Mouse (Mus musculus): ENCODE measurements around the gene Ybx3. TPM values are rescaled to one million over a fixed set of nuclear protein-coding genes. Genes with fewer than 3 reads are reported as not detected.

Ybx3 gene
- polyA plus RNA-seq, 1 experiment from 2014 or later = 43.4 TPM

DNA sequence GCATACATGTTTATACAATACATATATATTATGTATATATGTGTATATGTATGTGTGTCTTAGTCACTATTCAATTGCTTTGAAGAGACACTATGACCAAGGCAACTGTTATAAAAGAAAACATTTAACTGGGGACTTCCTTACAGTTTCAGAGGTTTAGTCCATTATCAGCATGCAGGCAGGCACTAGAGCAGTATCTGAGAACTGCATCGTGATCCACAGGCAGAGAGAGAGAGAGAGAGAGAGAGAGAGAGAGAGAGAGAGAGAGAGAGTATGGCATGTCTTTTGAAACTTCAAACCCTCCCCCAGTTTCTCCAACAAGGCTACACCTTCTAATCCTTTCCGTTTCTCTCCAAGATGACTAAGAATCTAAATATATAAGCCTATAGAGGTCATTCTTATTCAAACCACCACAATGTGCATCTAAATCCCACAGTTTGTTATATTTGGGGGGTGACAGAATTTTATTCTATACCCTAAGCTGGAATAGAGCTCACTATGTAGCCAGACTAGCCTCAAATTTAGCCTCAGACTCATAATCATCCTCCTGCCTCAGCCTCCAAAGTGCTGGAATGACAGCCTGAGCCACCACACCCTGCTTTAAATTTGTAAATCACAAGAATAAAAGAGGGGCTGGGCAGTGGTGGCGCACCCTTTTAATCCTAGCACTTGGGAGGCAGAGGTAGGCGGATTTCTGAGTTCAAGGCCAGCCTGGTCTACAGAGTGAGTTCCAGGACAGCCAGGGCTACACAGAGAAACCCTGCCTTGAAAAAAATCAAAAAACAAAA lies 5.8 kb upstream of the Ybx3 start:
- 71% methylated on average over 4 of the region's 4 CpGs for WGBS
- no peak overlapping the region for H3K27ac ChIP-seq (replicated peaks; ENCODE audit: low read depth, low read length)
- H3K4me3 ChIP-seq (ENCODE audit: low read depth, low read length) = no peak overlapping the region
- ATAC-seq (ENCODE audit: insufficient number of reproducible peaks, low FRiP score, low TSS enrichment, low read depth) (no peak), DNase-seq (ENCODE audit: low spot score) (no peak)
- H3K4me1 ChIP-seq (ENCODE audit: control insufficient read depth, insufficient read depth, low read length) = no peaks in the 10 kb centered on the region
- no peaks in the 10 kb centered on the region for H3K27me3 ChIP-seq (ENCODE audit: control insufficient read depth, insufficient read depth, low read length)
- no peak overlapping the region for H3K4me2 ChIP-seq (ENCODE audit: low read depth, severe bottlenecking)
- no peaks in the 10 kb centered on the region for H3K9me3 ChIP-seq (ENCODE audit: control insufficient read depth, low read length)
- no peaks in the 10 kb centered on the region for H3K36me3 ChIP-seq (ENCODE audit: control insufficient read depth, insufficient read depth, low read length)
- no peak overlapping the region for H3K9ac ChIP-seq (ENCODE audit: low read length)

DNA sequence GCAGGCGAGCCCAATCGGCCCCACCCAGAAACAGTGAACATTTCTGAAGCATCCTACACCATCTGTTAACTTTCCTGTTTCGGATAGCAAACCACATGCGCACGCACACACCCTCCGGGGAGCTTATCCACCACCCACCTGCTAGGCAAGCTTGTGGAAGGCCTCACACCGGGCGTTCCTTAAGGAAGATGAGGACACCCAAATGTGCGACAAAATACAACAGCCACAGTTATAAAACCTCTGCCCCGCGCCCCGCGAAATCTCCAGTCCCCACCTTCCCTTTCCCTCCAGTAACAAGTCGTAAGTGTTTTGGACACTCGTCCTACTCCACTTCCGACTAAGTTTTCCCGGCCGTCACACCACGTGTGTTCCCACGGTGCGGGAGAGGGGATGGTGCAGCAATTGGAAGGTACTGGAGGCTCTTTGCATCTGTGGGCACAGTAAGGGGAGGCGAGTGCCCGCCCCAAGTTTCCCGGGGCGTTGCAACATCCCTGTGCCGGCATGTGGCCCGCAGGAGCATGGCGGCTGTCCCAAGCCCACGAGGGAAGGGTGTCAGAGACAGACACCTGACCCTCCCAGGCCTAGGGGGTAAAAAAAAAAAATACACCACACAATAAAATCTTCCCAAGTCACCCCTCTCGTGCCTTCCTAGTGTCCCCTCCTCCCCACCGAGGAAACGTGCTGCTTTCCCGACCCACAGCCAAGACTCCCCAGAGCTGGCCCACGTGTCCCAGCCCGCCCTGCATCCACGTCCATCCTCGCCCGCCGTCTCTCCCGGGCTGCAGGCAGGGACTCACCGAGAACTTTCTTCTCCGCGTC lies 846 bp downstream of the Ybx3 start:
- WGBS = under 1% methylated on average over 39 of the region's 43 CpGs
- Histone ChIP-seq H3K27ac (replicated peaks; ENCODE audit: low read depth, low read length) (peak overlapping the region; percentile 70), H3K9ac (ENCODE audit: low read length) (peak overlapping the region; percentile 88), H3K9me3 (ENCODE audit: control insufficient read depth, low read length) (no peaks in the 10 kb centered on the region), H3K4me1 (ENCODE audit: control insufficient read depth, insufficient read depth, low read length) (0 out of 2 replicates have a peak, but pooled peaks cover 2% of the 10 kb centered on the region), H3K4me3 (ENCODE audit: low read depth, low read length) (peak overlapping the region; percentile 68), H3K4me2 (ENCODE audit: low read depth, severe bottlenecking) (peak overlapping the region; percentile 85), H3K27me3 (ENCODE audit: control insufficient read depth, insufficient read depth, low read length) (no peaks in the 10 kb centered on the region), H3K36me3 (ENCODE audit: control insufficient read depth, insufficient read depth, low read length) (no peaks in the 10 kb centered on the region)
- DNase-seq (ENCODE audit: low spot score) = peak; percentile 70
- ATAC-seq (ENCODE audit: insufficient number of reproducible peaks, low FRiP score, low TSS enrichment, low read depth) = peak; percentile 45; the same call in 1 of the 2 replicates

DNA sequence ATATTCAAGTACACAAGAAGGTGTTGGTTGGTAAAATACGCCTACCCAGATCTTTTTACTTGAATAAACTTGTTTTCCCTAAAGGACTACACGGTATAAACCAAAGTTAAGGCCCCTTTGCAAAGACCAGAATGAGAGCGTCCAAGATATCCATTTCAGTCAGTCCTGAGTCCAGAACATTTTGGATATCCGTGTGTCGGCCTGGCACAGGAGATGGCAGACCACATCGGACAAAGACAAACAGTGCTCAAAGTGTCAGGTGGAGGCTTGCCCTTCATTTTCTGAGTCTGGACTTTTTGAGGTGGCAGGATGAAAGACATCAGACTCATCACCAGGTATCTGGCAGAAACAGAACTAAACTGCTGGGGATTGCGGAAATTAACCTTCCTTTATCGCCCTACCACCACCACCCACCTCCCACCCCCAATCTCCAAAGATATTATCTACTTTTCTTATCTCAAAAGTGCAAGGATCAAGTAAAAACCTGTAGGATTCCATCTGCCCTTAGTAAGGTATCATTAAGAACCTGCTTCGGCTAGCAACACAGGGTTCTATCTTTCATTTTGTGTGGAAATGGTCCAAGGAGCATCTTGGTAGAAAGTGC lies 1.8 kb downstream of the Ybx3 start:
- WGBS = 54% methylated on average over 9 of the region's 9 CpGs
- Histone ChIP-seq H3K27ac (replicated peaks; ENCODE audit: low read depth, low read length) (no peak overlapping the region), H3K27me3 (ENCODE audit: control insufficient read depth, insufficient read depth, low read length) (no peaks in the 10 kb centered on the region), H3K9ac (ENCODE audit: low read length) (no peak overlapping the region), H3K9me3 (ENCODE audit: control insufficient read depth, low read length) (no peaks in the 10 kb centered on the region), H3K4me3 (ENCODE audit: low read depth, low read length) (peak overlapping the region; percentile 68), H3K4me1 (ENCODE audit: control insufficient read depth, insufficient read depth, low read length) (peaks cover 6% of the 10 kb centered on the region; the same call in 1 of the 2 replicates), H3K36me3 (ENCODE audit: control insufficient read depth, insufficient read depth, low read length) (no peaks in the 10 kb centered on the region), H3K4me2 (ENCODE audit: low read depth, severe bottlenecking) (peak overlapping the region; percentile 85)
- ATAC-seq (ENCODE audit: insufficient number of reproducible peaks, low FRiP score, low TSS enrichment, low read depth) = no peak
- DNase-seq (ENCODE audit: low spot score) = no peak

DNA sequence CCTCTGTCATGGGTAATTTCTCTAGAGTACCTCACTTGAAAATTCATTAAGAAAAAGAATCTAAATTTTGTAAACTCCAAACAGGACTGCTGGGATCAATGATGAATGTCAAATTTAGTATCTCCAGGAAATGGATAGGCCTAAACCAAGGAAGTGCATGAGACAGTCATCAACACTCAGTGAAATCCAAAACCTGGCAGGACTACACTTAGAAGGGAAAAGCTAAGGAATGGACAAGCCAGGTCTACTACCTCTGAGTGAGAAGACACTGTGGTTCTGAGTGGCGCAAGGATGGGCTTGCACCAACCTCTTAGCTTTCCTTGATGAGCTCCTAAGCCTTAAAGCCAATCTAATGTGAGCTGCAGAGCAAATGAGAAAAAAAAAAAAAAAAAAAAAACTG lies 2.8 kb downstream of the Ybx3 start:
- no peak overlapping the region for H3K4me3 ChIP-seq (ENCODE audit: low read depth, low read length)
- ATAC-seq (ENCODE audit: insufficient number of reproducible peaks, low FRiP score, low TSS enrichment, low read depth) = no peak
- peaks cover 6% of the 10 kb centered on the region; the same call in 1 of the 2 replicates for H3K4me1 ChIP-seq (ENCODE audit: control insufficient read depth, insufficient read depth, low read length)
- DNase-seq (ENCODE audit: low spot score) = no peak
- whole genome bisulfite sequencing = 82% methylated on average over 1 of the region's 1 CpGs
- H3K4me2 ChIP-seq (ENCODE audit: low read depth, severe bottlenecking) = no peak overlapping the region
- H3K9me3 ChIP-seq (ENCODE audit: control insufficient read depth, low read length) = no peaks in the 10 kb centered on the region
- H3K9ac ChIP-seq (ENCODE audit: low read length) = no peak overlapping the region
- H3K27me3 ChIP-seq (ENCODE audit: control insufficient read depth, insufficient read depth, low read length) = no peaks in the 10 kb centered on the region
- no peaks in the 10 kb centered on the region for H3K36me3 ChIP-seq (ENCODE audit: control insufficient read depth, insufficient read depth, low read length)
- no peak overlapping the region for H3K27ac ChIP-seq (replicated peaks; ENCODE audit: low read depth, low read length)

DNA sequence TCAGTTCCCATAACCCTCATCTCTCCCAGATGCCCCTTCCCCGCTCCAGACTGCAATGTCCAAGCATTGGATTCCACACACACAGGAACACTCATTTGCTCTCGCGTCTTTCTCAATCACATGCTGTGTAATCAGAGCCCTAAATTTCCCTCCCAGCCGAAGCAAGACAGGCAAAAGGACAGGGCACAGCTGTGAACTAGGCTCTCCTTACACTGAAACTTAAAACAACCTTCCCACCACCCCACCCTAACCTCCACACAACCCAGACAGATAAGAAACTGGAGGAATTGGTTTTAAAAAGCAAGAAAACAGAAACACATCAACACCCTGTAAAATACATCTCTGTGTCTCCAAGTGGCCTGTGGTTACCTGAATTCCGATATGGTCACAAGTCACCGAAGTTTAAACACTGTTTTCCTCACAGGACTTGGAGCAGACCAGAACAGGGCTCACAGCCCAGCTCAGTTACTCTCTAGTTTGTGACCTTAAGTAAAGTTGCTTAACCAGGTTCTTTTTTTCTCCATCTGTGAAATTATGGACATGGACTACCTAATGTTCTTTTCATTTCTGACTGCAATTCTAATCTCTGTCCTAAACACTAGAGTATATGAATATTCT lies 4.5 kb downstream of the Ybx3 start:
- no peak for ATAC-seq (ENCODE audit: insufficient number of reproducible peaks, low FRiP score, low TSS enrichment, low read depth)
- no peak overlapping the region for H3K9ac ChIP-seq (ENCODE audit: low read length)
- DNase-seq (ENCODE audit: low spot score) = no peak
- no peak overlapping the region for H3K4me3 ChIP-seq (ENCODE audit: low read depth, low read length)
- no peaks in the 10 kb centered on the region for H3K9me3 ChIP-seq (ENCODE audit: control insufficient read depth, low read length)
- H3K27ac ChIP-seq (replicated peaks; ENCODE audit: low read depth, low read length) = no peak overlapping the region
- H3K36me3 ChIP-seq (ENCODE audit: control insufficient read depth, insufficient read depth, low read length) = no peaks in the 10 kb centered on the region
- WGBS = 40% methylated on average over 6 of the region's 6 CpGs
- no peaks in the 10 kb centered on the region for H3K27me3 ChIP-seq (ENCODE audit: control insufficient read depth, insufficient read depth, low read length)
- peaks cover 6% of the 10 kb centered on the region; the same call in 1 of the 2 replicates for H3K4me1 ChIP-seq (ENCODE audit: control insufficient read depth, insufficient read depth, low read length)
- H3K4me2 ChIP-seq (ENCODE audit: low read depth, severe bottlenecking) = no peak overlapping the region

DNA sequence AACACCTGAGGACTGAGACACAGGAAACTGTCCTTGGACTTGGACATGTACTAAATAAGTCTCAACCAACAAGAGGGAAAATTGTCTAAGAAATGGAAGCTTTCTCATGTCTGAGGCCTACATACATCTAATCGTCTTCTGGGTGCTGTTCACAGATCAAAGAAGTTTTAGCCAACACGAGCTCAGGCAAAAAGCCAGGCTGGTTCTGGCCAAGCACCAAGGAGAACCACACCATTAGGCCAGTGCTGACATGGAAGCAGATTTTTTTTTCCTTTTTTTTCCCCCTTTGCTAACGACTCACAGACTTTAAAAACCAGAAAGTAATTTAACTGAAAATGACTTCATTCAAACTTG lies 5.3 kb downstream of the Ybx3 start:
- Histone ChIP-seq H3K4me1 (ENCODE audit: control insufficient read depth, insufficient read depth, low read length) (peaks cover 6% of the 10 kb centered on the region; the same call in 1 of the 2 replicates), H3K9me3 (ENCODE audit: control insufficient read depth, low read length) (no peaks in the 10 kb centered on the region), H3K9ac (ENCODE audit: low read length) (no peak overlapping the region), H3K27me3 (ENCODE audit: control insufficient read depth, insufficient read depth, low read length) (no peaks in the 10 kb centered on the region), H3K27ac (replicated peaks; ENCODE audit: low read depth, low read length) (no peak overlapping the region), H3K36me3 (ENCODE audit: control insufficient read depth, insufficient read depth, low read length) (0 out of 2 replicates have a peak, but pooled peaks cover under 1% of the 10 kb centered on the region), H3K4me3 (ENCODE audit: low read depth, low read length) (no peak overlapping the region), H3K4me2 (ENCODE audit: low read depth, severe bottlenecking) (no peak overlapping the region)
- 53% methylated on average over 3 of the region's 3 CpGs for WGBS
- ATAC-seq (ENCODE audit: insufficient number of reproducible peaks, low FRiP score, low TSS enrichment, low read depth) = no peak
- no peak for DNase-seq (ENCODE audit: low spot score)

DNA sequence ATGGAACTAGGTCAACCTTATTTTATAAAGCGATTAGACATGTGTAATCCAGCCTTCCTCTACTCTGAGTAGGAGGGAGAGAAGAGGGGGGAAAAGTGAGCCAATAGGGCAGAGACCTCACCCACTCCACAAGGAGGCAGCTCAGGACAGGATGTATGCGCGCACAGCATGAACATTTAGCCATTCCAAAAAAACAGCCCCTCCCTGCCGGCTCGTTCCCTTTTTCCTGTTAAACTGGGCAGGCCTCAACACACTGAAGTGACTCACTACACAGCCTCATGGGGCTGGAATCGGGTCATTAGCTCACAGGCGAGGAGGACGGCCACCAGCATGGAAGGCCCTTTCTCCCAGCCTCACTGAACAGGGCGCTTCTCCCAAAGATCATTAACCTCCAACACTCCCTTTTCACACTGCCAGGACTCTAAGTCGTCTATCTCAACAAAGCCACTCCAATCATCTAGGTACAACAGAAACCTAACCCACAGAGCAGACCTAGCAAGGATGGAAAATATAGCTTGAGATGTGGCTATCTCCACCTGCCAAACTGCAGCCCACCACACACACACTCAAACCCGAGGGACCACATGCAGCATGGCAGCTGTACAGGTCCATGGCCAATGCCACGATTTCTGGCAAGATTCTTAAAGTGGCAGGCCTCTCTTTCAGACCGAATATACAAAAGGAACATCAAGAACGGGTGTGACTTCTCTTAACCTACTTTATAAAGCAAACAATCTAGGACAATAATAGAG lies 5.9 kb downstream of the Ybx3 start:
- Histone ChIP-seq H3K9me3 (ENCODE audit: control insufficient read depth, low read length) (no peaks in the 10 kb centered on the region), H3K27ac (replicated peaks; ENCODE audit: low read depth, low read length) (no peak overlapping the region), H3K4me2 (ENCODE audit: low read depth, severe bottlenecking) (no peak overlapping the region), H3K4me3 (ENCODE audit: low read depth, low read length) (no peak overlapping the region), H3K9ac (ENCODE audit: low read length) (no peak overlapping the region), H3K4me1 (ENCODE audit: control insufficient read depth, insufficient read depth, low read length) (peaks cover 6% of the 10 kb centered on the region; the same call in 1 of the 2 replicates), H3K36me3 (ENCODE audit: control insufficient read depth, insufficient read depth, low read length) (peaks cover 2% of the 10 kb centered on the region; the same call in 1 of the 2 replicates), H3K27me3 (ENCODE audit: control insufficient read depth, insufficient read depth, low read length) (no peaks in the 10 kb centered on the region)
- ATAC-seq (ENCODE audit: insufficient number of reproducible peaks, low FRiP score, low TSS enrichment, low read depth) = no peak; the same call in 1 of the 2 replicates
- WGBS = 67% methylated on average over 14 of the region's 14 CpGs
- no peak for DNase-seq (ENCODE audit: low spot score)
